Mouse (Mus musculus): ENCODE measurements around the gene Slc24a2. TPM values are rescaled to one million over a fixed set of nuclear protein-coding genes. Genes with fewer than 3 reads are reported as not detected.

Slc24a2 gene
- total RNA-seq, 1 experiment from 2014 or later, result not detected

- ATAC-seq (replicated peaks; ENCODE audit: insufficient number of reproducible peaks, low FRiP score, low TSS enrichment, poor library complexity, severe bottlenecking), result no peak
These were observed 214.5 kb downstream of the Slc24a2 start for GRCm38 (mm10) chr4:87015746-87016145.

- ATAC-seq (replicated peaks; ENCODE audit: insufficient number of reproducible peaks, low FRiP score, low TSS enrichment, poor library complexity, severe bottlenecking), result no peak
These were observed 216.3 kb downstream of the Slc24a2 start for GRCm38 (mm10) chr4:87013721-87014620.

- ATAC-seq (replicated peaks; ENCODE audit: insufficient number of reproducible peaks, low FRiP score, low TSS enrichment, poor library complexity, severe bottlenecking), result no peak
These were observed 237.8 kb downstream of the Slc24a2 start for GRCm38 (mm10) chr4:86992470-86992869.

- no peak for ATAC-seq (replicated peaks; ENCODE audit: insufficient number of reproducible peaks, low FRiP score, low TSS enrichment, poor library complexity, severe bottlenecking)
These were observed 241.0 kb downstream of the Slc24a2 start for GRCm38 (mm10) chr4:86989301-86989700.

DNA sequence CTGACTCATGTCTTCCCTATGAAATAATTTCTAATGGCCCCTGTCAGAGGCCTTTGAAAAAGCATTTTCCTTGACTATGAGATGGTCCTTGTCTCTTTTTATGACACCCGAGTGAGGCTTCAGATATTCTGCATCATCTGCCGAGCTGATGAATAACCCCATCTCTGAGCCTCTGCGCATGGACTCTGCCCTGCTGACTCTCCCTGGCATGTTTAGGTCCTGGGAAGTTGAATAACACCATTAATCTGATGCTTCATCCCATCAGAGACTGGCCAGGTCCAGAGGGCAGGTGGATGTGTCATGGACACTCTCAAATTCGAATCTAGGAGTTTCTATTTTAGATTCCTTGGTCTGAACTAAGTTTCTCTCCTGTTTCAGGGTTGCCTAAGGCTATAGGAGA, 242.4 kb downstream of the Slc24a2 start:
- no peak for ATAC-seq (replicated peaks; ENCODE audit: insufficient number of reproducible peaks, low FRiP score, low TSS enrichment, poor library complexity, severe bottlenecking)

- ATAC-seq (replicated peaks; ENCODE audit: insufficient number of reproducible peaks, low FRiP score, low TSS enrichment, poor library complexity, severe bottlenecking), result no peak
These were observed 253.0 kb downstream of the Slc24a2 start for GRCm38 (mm10) chr4:86977272-86977671.

- no peak for ATAC-seq (replicated peaks; ENCODE audit: insufficient number of reproducible peaks, low FRiP score, low TSS enrichment, poor library complexity, severe bottlenecking)
These were observed 272.5 kb downstream of the Slc24a2 start for GRCm38 (mm10) chr4:86957576-86958411.

GRCm38 (mm10) chr4:86955448-86955847, 274.8 kb downstream of the Slc24a2 start:
- ATAC-seq (replicated peaks; ENCODE audit: insufficient number of reproducible peaks, low FRiP score, low TSS enrichment, poor library complexity, severe bottlenecking), result no peak

GRCm38 (mm10) chr4:86953519-86953918, 276.8 kb downstream of the Slc24a2 start:
- no peak for ATAC-seq (replicated peaks; ENCODE audit: insufficient number of reproducible peaks, low FRiP score, low TSS enrichment, poor library complexity, severe bottlenecking)

DNA sequence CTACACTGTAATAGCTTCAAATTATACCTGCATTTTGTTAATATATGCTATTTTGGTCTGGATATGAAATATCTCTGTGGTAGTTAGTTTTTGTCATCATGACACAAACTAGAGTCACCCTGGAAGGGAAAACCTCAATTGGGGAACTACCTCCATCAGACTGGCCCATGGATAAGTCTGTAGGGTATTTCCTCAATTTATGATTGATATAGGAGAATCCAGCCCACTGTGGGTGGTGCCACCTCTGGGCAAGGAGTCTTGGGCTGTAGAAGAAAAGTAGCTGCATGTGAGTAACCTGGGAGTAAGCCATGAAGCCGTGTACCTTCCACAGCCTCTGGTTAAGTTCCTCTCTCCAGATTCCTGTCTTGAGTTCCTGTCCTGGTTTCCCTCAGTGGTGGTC, 281.5 kb downstream of the Slc24a2 start:
- ATAC-seq (replicated peaks; ENCODE audit: insufficient number of reproducible peaks, low FRiP score, low TSS enrichment, poor library complexity, severe bottlenecking), result no peak

DNA sequence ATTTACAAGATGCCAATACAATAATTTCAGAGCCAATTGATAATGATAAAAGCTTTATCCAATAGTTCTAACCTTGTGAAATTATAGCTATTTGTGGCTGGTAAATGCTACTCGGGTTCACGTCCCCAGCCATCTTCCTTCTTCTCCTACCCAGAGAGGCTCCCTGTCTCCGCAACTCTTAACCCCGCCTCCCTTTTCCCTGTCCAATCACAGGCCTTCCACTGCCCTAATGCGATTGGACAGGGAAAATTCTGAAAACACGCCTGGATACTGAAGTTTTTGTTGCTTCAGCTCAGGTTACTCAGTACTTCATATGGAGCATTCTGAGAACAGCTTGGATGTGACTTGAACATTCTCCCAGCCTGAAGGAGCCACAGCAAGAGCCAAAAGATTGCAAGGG, 287.0 kb downstream of the Slc24a2 start:
- no peak for ATAC-seq (replicated peaks; ENCODE audit: insufficient number of reproducible peaks, low FRiP score, low TSS enrichment, poor library complexity, severe bottlenecking)

DNA sequence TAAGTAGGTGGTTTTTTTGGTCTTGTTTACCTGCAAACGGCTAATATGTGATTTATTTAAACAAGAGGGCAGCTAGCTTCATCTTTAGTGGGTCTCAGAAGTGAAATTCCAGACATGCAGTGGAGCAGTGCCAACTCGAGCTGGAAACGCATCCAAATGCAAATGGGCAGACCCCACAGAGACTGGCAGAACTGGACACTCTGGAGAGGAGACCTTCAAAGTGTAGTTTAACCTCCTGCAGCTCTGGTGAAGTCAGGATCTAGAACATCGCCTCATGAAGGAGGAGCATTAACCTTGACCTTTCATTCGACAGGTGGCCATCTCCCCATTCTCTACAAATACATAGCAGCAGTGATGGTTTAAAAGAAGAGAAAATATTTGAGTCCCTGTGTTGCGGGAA, 287.6 kb downstream of the Slc24a2 start:
- no peak for ATAC-seq (replicated peaks; ENCODE audit: insufficient number of reproducible peaks, low FRiP score, low TSS enrichment, poor library complexity, severe bottlenecking)

DNA sequence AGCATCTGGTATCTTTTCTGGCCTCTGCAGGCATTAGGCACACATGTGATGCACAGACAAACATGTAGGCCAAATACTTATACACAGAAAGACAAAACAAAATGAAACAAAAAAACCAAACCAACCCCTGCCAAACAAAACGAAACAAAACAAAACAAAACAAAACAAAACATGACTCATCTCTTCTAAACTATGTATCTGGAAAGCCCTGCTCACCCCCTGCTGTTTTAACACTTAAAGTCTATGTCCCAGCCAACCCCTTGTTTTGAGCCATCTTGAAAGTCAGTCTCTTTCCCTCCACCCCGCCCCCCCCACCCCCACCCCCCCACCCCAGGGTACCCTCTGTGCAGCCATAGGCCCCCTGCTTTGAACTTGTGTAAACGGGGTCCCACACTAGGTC, 293.6 kb downstream of the Slc24a2 start:
- no peak for ATAC-seq (replicated peaks; ENCODE audit: insufficient number of reproducible peaks, low FRiP score, low TSS enrichment, poor library complexity, severe bottlenecking)

GRCm38 (mm10) chr4:86936217-86936616, 294.1 kb downstream of the Slc24a2 start:
- no peak for ATAC-seq (replicated peaks; ENCODE audit: insufficient number of reproducible peaks, low FRiP score, low TSS enrichment, poor library complexity, severe bottlenecking)
